ENCODE assay signal across 8 mouse cellular contexts in genomic region chr16:34572406-34573150, GRCm38 (mm10). TPM values are rescaled to one million over a fixed set of nuclear protein-coding genes. Genes with fewer than 3 reads are reported as not detected.
DNase-seq lines count a peak whose midpoint lies in the region; ATAC-seq lines count a peak whose summit lies in the region.

No protein-coding gene starts in this region.

- H3K36me3 ChIP-seq in embryonic facial prominence, embryonic 11.5 days (replicated peaks; ENCODE audit: control insufficient read depth, insufficient read depth, low read depth, low read length) = no peaks in the 10 kb centered on the region
- H3K36me3 ChIP-seq in heart, embryonic 16.5 days (ENCODE audit: control insufficient read depth, insufficient read depth) = no peaks in the 10 kb centered on the region
- H3K36me3 ChIP-seq in lung, embryonic 16.5 days (ENCODE audit: control insufficient read depth, insufficient read depth, low read length) = no peaks in the 10 kb centered on the region

- peak overlapping the region; percentile 89 for H3K27ac ChIP-seq in embryonic facial prominence, embryonic 11.5 days (replicated peaks; ENCODE audit: low read depth, low read length)
- no peak overlapping the region; the same call in 1 of the 2 replicates for H3K27ac ChIP-seq in heart, embryonic 16.5 days (ENCODE audit: low read length)
- peak overlapping the region; percentile 83; the same call in 1 of the 2 replicates for H3K27ac ChIP-seq in lung, embryonic 16.5 days (ENCODE audit: low read length)

- no peaks in the 10 kb centered on the region for H3K27me3 ChIP-seq in embryonic facial prominence, embryonic 11.5 days (ENCODE audit: control insufficient read depth, insufficient read depth, low read length)
- peaks cover 7% of the 10 kb centered on the region for H3K27me3 ChIP-seq in heart, embryonic 16.5 days (ENCODE audit: control insufficient read depth, insufficient read depth, low read length)
- H3K27me3 ChIP-seq in lung, embryonic 16.5 days (ENCODE audit: control insufficient read depth, insufficient read depth, low read depth, low read length) = no peaks in the 10 kb centered on the region

- peak overlapping the region; percentile 93 for H3K4me3 ChIP-seq in embryonic facial prominence, embryonic 11.5 days (ENCODE audit: low read depth, low read length)
- H3K4me3 ChIP-seq in heart, embryonic 16.5 days (ENCODE audit: low read length) = peak overlapping the region; percentile 86
- peak overlapping the region; percentile 87 for H3K4me3 ChIP-seq in lung, embryonic 16.5 days (ENCODE audit: low read length)

- peak overlapping the region; percentile 92 for H3K4me2 ChIP-seq in embryonic facial prominence, embryonic 11.5 days (ENCODE audit: low read depth, low read length)
- H3K4me2 ChIP-seq in heart, embryonic 16.5 days (ENCODE audit: low read depth, low read length) = peak overlapping the region; percentile 70
- peak overlapping the region; percentile 93 for H3K4me2 ChIP-seq in lung, embryonic 16.5 days (ENCODE audit: low read depth, low read length)

- peak; percentile 35 for DNase-seq in 3T3-L1 (ENCODE audit: low read depth, low spot score)
- peak; percentile 49 for DNase-seq in ES-CJ7 (ENCODE audit: low read depth, low spot score)
- peak; percentile 49 for DNase-seq in embryonic facial prominence, embryonic 11.5 days (ENCODE audit: low spot score)
- peak; percentile 58 for DNase-seq in kidney, postnatal 10 days
- peak; percentile 42 to 52 for DNase-seq in right cerebral cortex, adult 2 months (ENCODE audit: low spot score in 2 of 2)
- DNase-seq in frontal cortex, adult 2 months (ENCODE audit: extremely low spot score in 1 of 2, low spot score in 1 of 2) = no peak

- WGBS in embryonic facial prominence, embryonic 11.5 days = under 1% methylated on average over 56 of the region's 61 CpGs
- under 1% methylated on average over 60 of the region's 61 CpGs for WGBS in heart, embryonic 16.5 days
- under 1% methylated on average over 59 of the region's 61 CpGs for WGBS in lung, embryonic 16.5 days

- 0 out of 2 replicates have a peak, but pooled peaks have one; percentile 12 for ATAC-seq in embryonic facial prominence, embryonic 11.5 days (replicated peaks; ENCODE audit: insufficient number of reproducible peaks, low FRiP score, low TSS enrichment, low read depth)
- no peak for ATAC-seq in heart, embryonic 16.5 days (replicated peaks; ENCODE audit: extremely low read depth, insufficient read depth, low FRiP score)
- peak; percentile 8 for ATAC-seq in lung, embryonic 16.5 days (ENCODE audit: low read depth)

- H3K4me1 ChIP-seq in embryonic facial prominence, embryonic 11.5 days (ENCODE audit: control insufficient read depth, insufficient read depth, low read length) = no peaks in the 10 kb centered on the region; the same call in 1 of the 2 replicates
- peaks cover 6% of the 10 kb centered on the region for H3K4me1 ChIP-seq in heart, embryonic 16.5 days (ENCODE audit: control insufficient read depth, insufficient read depth, low read length)
- H3K4me1 ChIP-seq in lung, embryonic 16.5 days (replicated peaks; ENCODE audit: control insufficient read depth, insufficient read depth, low read length) = peaks cover 8% of the 10 kb centered on the region

- peak overlapping the region; percentile 98 for H3K9ac ChIP-seq in embryonic facial prominence, embryonic 11.5 days (replicated peaks; ENCODE audit: low read length)
- peak overlapping the region; percentile 93 for H3K9ac ChIP-seq in heart, embryonic 16.5 days (ENCODE audit: low read length)
- H3K9ac ChIP-seq in lung, embryonic 16.5 days (ENCODE audit: low read length) = peak overlapping the region; percentile 94

- H3K9me3 ChIP-seq in embryonic facial prominence, embryonic 11.5 days (replicated peaks; ENCODE audit: control insufficient read depth, low read length) = no peaks in the 10 kb centered on the region
- H3K9me3 ChIP-seq in heart, embryonic 16.5 days (replicated peaks; ENCODE audit: control insufficient read depth, low read length) = no peaks in the 10 kb centered on the region; the same call in 1 of the 2 replicates
- H3K9me3 ChIP-seq in lung, embryonic 16.5 days (ENCODE audit: control insufficient read depth, low read length) = no peaks in the 10 kb centered on the region

RNA-seq across cellular contexts. Expression of gene Kalrn, which starts 0.8 kb away (rescaled TPM):
- polyA plus RNA-seq in embryonic facial prominence, embryonic 11.5 days (2014; fragmentation: Nextera tagmentation; extraction: Ambion mirVana) = 12.0 and 13.4 TPM in 2 replicates
- polyA plus RNA-seq in heart, embryonic 16.5 days (2015; fragmentation: Nextera tagmentation; extraction: Ambion mirVana) = 30.2 and 32.4 TPM in 2 replicates
- 14.0 and 16.8 TPM in 2 replicates for polyA plus RNA-seq in lung, embryonic 16.5 days (2015; fragmentation: Nextera tagmentation; extraction: Ambion mirVana)
- 177 and 178 TPM in 2 replicates for polyA plus RNA-seq in frontal cortex, adult 2 months (2012; rRNA removed)

Comparison
In these comparisons a context has a peak if more than half of its experiments do, and no peak if none do; other contexts are left out.
1. DNase-seq: peak in 3T3-L1 (single experiment), ES-CJ7 (single experiment), embryonic facial prominence, embryonic 11.5 days (single experiment), kidney, postnatal 10 days (single experiment) and right cerebral cortex, adult 2 months (2 of 2); none in frontal cortex, adult 2 months (0 of 2).
2. Peak in every context shown above with its lines, with median percentiles within 50 percentile points of each other: H3K4me2 ChIP-seq, H3K4me3 ChIP-seq and H3K9ac ChIP-seq.